Mouse (Mus musculus): ENCODE data around the gene Fam222a.

The Fam222a gene

GRCm38 (mm10) chr5:114584293-114585104, 16.7 kb downstream of the Fam222a start:
- DNase-seq (ENCODE audit: low spot score in 2 of 2) = no peak

- no peak for DNase-seq (ENCODE audit: low spot score in 2 of 2)
Measured at GRCm38 (mm10) chr5:114585682-114586081, 17.9 kb downstream of the Fam222a start.

GRCm38 (mm10) chr5:114587908-114588307, 20.1 kb downstream of the Fam222a start:
- DNase-seq (ENCODE audit: low spot score in 2 of 2) = peak; percentile 54 to 88

- no peak for DNase-seq (ENCODE audit: low spot score in 2 of 2)
Measured at GRCm38 (mm10) chr5:114588416-114588815, 20.6 kb downstream of the Fam222a start.

GRCm38 (mm10) chr5:114589026-114589425, 21.2 kb downstream of the Fam222a start:
- DNase-seq (ENCODE audit: low spot score in 2 of 2) = no peak

GRCm38 (mm10) chr5:114589454-114589853, 21.6 kb downstream of the Fam222a start:
- no peak for DNase-seq (ENCODE audit: low spot score in 2 of 2)

- no peak for DNase-seq (ENCODE audit: low spot score in 2 of 2)
Measured at GRCm38 (mm10) chr5:114590043-114590913, 22.5 kb downstream of the Fam222a start.

GRCm38 (mm10) chr5:114591151-114591561, 23.3 kb downstream of the Fam222a start:
- DNase-seq (ENCODE audit: low spot score in 2 of 2) = no peak

GRCm38 (mm10) chr5:114592463-114593160, 24.8 kb downstream of the Fam222a start:
- DNase-seq (ENCODE audit: low spot score in 2 of 2) = no peak

- DNase-seq (ENCODE audit: low spot score in 2 of 2) = no peak
Measured at GRCm38 (mm10) chr5:114593161-114593821, 25.5 kb downstream of the Fam222a start.

- DNase-seq (ENCODE audit: low spot score in 2 of 2) = no peak
Measured at GRCm38 (mm10) chr5:114593949-114594348, 26.1 kb downstream of the Fam222a start.

- DNase-seq (ENCODE audit: low spot score in 2 of 2) = peak in 1 of 2 experiments; percentile 62
Measured at GRCm38 (mm10) chr5:114594741-114595241, 27.0 kb downstream of the Fam222a start.

GRCm38 (mm10) chr5:114596604-114597003, 28.8 kb downstream of the Fam222a start:
- peak in 1 of 2 experiments; percentile 74 for DNase-seq (ENCODE audit: low spot score in 2 of 2)

- DNase-seq (ENCODE audit: low spot score in 2 of 2) = peak in 1 of 2 experiments; percentile 53
Measured at GRCm38 (mm10) chr5:114597222-114597621, 29.4 kb downstream of the Fam222a start.

GRCm38 (mm10) chr5:114597652-114598051, 29.8 kb downstream of the Fam222a start:
- no peak for DNase-seq (ENCODE audit: low spot score in 2 of 2)

- DNase-seq (ENCODE audit: low spot score in 2 of 2) = no peak
Measured at GRCm38 (mm10) chr5:114602012-114602411, 34.2 kb downstream of the Fam222a start.

- DNase-seq (ENCODE audit: low spot score in 2 of 2) = no peak
Measured at GRCm38 (mm10) chr5:114603975-114604374, 36.2 kb downstream of the Fam222a start.

GRCm38 (mm10) chr5:114604781-114605290, 37.0 kb downstream of the Fam222a start:
- DNase-seq (ENCODE audit: low spot score in 2 of 2) = no peak

GRCm38 (mm10) chr5:114605981-114606380, 38.2 kb downstream of the Fam222a start:
- DNase-seq (ENCODE audit: low spot score in 2 of 2) = no peak

- no peak for DNase-seq (ENCODE audit: low spot score in 2 of 2)
Measured at GRCm38 (mm10) chr5:114607651-114608050, 39.8 kb downstream of the Fam222a start.

- DNase-seq (ENCODE audit: low spot score in 2 of 2) = peak; percentile 78 to 85
Measured at GRCm38 (mm10) chr5:114608516-114608915, 40.7 kb downstream of the Fam222a start.

All from spleen, postnatal 10 days (tissue).